Mouse (Mus musculus): Measurements from ENCODE around the gene Mc3r. TPM values are rescaled to one million over a fixed set of nuclear protein-coding genes. Genes with fewer than 3 reads are reported as not detected.

The Mc3r gene
- not detected for total RNA-seq (2023)

GRCm38 (mm10) chr2:172248106-172248764, at the start of gene Mc3r:
Gene Mc3r, plus strand, starts transcription at chr2:172248492.

Other genes with a start within 250 kb of the Mc3r start
- gene Cbln4, start 205.0 kb upstream of the Mc3r start, total RNA-seq (2023) = not detected
- gene Fam210b, start 97.1 kb downstream of the Mc3r start, total RNA-seq (2023) = 10 to 100 TPM in 1 of 2 experiments, 1 to 10 TPM in 1; 9.6 to 11.1 TPM
- 1 to 10 TPM; 7.6 to 10.0 TPM for gene Aurka, start 122.0 kb downstream of the Mc3r start, total RNA-seq (2023)
- 10 to 100 TPM; 40.5 to 43.2 TPM for gene Cstf1, start 122.2 kb downstream of the Mc3r start, total RNA-seq (2023)
- gene Cass4, start 145.3 kb downstream of the Mc3r start, total RNA-seq (2023) = 1 to 10 TPM; 1.5 to 2.7 TPM
- gene Rtf2, start 192.1 kb downstream of the Mc3r start, total RNA-seq (2023) = 10 to 100 TPM; 72.2 to 82.0 TPM
- gene Gcnt7, start 210.1 kb downstream of the Mc3r start, total RNA-seq (2023) = not detected
- 1 to 10 TPM; 8.7 to 9.5 TPM for gene Fam209, start 224.0 kb downstream of the Mc3r start, total RNA-seq (2023)

All from B cell, adult 67 days (primary cell).